Mouse (Mus musculus) heart, postnatal 0 days (tissue): ENCODE data around the gene N6amt1.

Experiments used
- CTCF ChIP-seq: IDR thresholded peaks from 2 replicates; pipeline ENCODE4 v1.5.1; 2016; ENCODE audit warnings: antibody characterized with exemption, control low read depth, low read depth
- EP300 ChIP-seq: IDR thresholded peaks from 2 replicates; pipeline ENCODE4 v1.6.1; 2016; ENCODE audit warnings: antibody characterized with exemption, low read depth

- TF ChIP-seq EP300 (no peak), CTCF (no peak)
Observed at GRCm38 (mm10) chr16:87329986-87330385, 24.0 kb upstream of the N6amt1 start.
